Mouse (Mus musculus): ENCODE data around the gene Olfr1106.

The Olfr1106 gene

GRCm38 (mm10) chr2:87052173-87052572, at the start of gene Olfr1106:
Gene Olfr1106, minus strand, starts transcription at chr2:87052273.
- in situ Hi-C loops (cut with MboI; ENCODE audit: low sequenced_read_pairs), result no loop called here

DNA sequence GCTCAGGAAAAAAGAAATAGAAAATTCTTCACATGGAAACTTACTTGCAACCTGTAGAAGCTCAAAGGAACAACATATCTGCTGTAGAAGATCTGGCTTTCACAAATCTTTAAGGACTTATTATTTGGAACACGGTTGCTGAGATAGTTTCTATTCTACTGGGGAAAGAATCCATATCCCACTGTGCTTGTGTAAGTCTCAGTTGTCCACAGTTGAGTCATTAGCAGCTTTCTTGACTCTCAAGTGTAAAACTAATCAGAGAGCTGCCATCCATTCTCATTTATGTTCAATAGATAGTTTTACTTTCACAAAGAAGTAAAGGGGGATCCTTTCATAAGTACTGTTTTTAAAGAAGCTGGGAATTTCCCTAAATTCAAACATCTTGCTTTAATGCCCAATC, 43.8 kb upstream of the Olfr1106 start, which contains the start of gene Olfr1109:
Gene Olfr1109 (minus strand): TSS at position 101 of the 400 bp plus-strand sequence.
- in situ Hi-C loops (cut with MboI; ENCODE audit: low sequenced_read_pairs), result no loop called here

DNA sequence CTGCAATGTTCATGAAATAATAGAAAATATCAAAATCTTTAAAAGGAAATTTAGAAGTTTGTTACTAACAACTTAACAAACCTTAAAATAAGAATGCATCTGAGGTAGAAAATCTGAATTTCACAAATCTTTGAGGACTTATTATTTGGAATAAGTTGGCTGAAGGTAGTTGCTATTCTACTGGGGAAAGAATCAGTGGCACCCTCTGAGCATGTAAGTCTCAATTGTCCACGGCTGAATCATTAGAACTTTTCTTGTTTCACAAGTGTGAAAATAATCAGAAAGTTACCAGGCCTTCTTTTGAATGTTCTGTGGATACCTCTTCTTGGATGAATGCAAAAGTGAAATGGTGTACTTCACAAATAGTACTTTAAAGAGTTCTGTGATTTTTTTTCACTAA, 23.6 kb upstream of the Olfr1106 start, which contains the start of gene Olfr1107:
Gene Olfr1107 (minus strand): TSS at position 101 of the 400 bp plus-strand sequence.
- in situ Hi-C loops (cut with MboI; ENCODE audit: low sequenced_read_pairs), result no loop called here

- in situ Hi-C loops (cut with MboI; ENCODE audit: low sequenced_read_pairs), result no loop called here
These were observed 15.6 kb downstream of the Olfr1106 start, which contains the start of gene Olfr1105 for GRCm38 (mm10) chr2:87036431-87036830. Gene Olfr1105, minus strand, starts transcription at chr2:87036531.

GRCm38 (mm10) chr2:87026980-87027379, 25.1 kb downstream of the Olfr1106 start, which contains the start of gene Olfr1104:
Gene Olfr1104, minus strand, starts transcription at chr2:87027080.
- in situ Hi-C loops (cut with MboI; ENCODE audit: low sequenced_read_pairs), result no loop called here

- in situ Hi-C loops (cut with MboI; ENCODE audit: low sequenced_read_pairs), result no loop called here
These were observed 54.0 kb downstream of the Olfr1106 start, which contains the start of gene Olfr1102 for GRCm38 (mm10) chr2:86998098-86998497. Gene Olfr1102, plus strand, starts transcription at chr2:86998398.
